Mouse (Mus musculus): Measurements from ENCODE around the gene Cfap97d2. TPM values are rescaled to one million over a fixed set of nuclear protein-coding genes. Genes with fewer than 3 reads are reported as not detected.

Gene Cfap97d2
- polyA plus RNA-seq, 1 experiment: 0.12 TPM

DNA sequence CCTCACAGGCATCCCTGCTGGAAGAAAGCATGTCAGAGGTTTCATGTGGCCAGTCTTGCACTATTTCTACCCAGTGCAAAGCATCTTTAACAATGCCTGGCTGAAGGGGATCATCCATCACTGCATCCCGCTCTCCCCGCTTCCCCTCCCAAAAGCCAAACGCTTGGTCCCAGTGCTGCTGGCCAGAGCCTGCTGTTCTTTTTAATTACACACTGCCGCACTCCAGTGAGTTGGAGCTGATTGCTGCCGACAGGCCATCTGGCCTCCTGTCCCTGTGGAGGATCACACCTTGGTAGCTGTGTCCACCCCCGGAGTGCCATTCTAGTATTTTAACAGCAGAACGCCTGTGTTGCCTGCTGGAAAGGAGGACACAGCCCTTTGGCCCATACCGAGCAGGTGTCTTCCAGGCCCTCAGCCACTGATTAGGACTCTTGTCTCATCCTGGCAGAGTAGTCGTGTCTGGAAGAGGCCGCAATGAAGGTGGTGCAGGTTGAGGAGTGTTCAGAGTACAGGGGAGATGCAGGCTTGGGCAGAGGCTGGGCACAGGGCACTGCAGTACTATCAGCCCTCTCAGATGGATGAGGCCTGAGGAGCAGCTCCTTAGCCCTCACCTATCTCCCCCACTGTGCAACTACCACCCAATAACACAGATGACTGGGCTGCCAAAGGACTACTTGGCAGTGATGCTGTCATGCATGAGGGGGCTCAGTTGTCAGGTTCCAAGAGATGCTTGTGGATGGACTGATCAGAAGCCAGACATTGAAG is 13.2 kb upstream of the Cfap97d2 start:
- no peaks in the 10 kb centered on the region for H3K36me3 ChIP-seq (ENCODE audit: control insufficient read depth, insufficient read depth, low read length)
- TF ChIP-seq CTCF (IDR thresholded peaks at IDR 0.05; ENCODE audit: extremely low read depth, insufficient read depth, insufficient read length, insufficient replicate concordance) (no peak), POLR2A (IDR thresholded peaks at IDR 0.05; ENCODE audit: low read depth, low read length) (no peak)
- H3K4me1 ChIP-seq (ENCODE audit: control insufficient read depth, insufficient read depth, insufficient read length): peaks cover 8% of the 10 kb centered on the region; the same call in 1 of the 2 replicates
- H3K27ac ChIP-seq (ENCODE audit: insufficient read depth, low read length): no peak overlapping the region
- 93% methylated on average over 10 of the region's 10 CpGs for WGBS
- no peak overlapping the region for H3K4me3 ChIP-seq (ENCODE audit: extremely low read depth, insufficient read depth, insufficient read length)
- no peaks in the 10 kb centered on the region for H3K27me3 ChIP-seq (ENCODE audit: control insufficient read depth, insufficient read depth, low read length)
- peak in 1 of 2 experiments; percentile 1 for DNase-seq (ENCODE audit: low read depth in 1 of 2, low spot score in 2 of 2)

DNA sequence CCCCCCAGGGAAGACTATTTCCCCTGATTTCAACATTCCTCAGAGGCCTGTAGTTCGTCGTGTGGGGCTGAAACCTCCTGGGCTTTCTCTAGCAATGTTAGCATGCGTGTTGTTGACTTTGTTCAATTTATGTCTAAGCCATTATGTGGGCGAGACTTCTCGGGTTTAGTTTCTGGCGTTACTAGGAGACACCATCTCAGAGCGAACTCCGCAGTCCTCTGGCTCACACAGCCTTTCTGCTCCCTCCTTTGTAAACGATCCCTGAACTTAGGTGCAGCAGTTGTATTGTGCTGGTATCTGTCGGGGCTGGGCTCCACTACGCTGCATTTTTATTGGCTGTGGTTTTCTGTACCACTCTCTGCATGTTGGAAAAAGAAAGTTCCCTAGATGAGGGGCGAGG is 11.0 kb upstream of the Cfap97d2 start:
- TF ChIP-seq CTCF (IDR thresholded peaks at IDR 0.05; ENCODE audit: extremely low read depth, insufficient read depth, insufficient read length, insufficient replicate concordance) (no peak), POLR2A (IDR thresholded peaks at IDR 0.05; ENCODE audit: low read depth, low read length) (no peak)
- DNase-seq (ENCODE audit: low read depth in 1 of 2, low spot score in 2 of 2): peak in 1 of 2 experiments; percentile 1

DNA sequence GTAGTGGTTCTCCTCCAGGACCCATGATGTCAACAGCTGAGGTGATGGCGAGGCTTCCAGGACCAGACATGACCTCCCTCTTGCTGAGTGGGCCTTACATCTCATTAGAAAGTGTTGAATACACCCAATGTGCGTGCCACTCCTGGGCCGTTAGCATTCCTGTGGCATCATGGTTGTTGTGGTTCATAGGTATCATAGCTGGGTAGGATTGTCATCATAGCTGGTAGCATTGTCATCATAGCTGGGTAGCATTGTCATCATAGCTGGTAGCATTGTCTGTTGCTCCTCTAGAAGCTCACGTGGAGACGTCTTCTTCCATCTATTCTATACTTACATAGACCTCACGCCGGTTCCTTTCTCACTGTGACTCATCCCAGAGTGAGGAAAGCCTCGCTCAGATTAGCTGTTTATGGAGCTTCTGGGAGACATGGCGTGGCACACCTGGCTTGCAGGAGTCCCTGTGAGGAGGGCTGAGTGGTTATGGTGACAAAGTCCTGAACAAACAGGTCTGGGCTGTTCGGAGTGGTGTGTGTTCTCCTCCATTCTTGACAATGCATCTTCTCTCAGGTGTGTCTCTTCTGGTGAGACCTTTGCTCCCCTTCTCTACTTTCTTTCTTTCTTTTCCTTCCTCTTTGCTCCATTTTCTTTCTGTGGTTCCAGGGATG is 10.4 kb upstream of the Cfap97d2 start:
- 91% methylated on average over 10 of the region's 10 CpGs for WGBS

More for the DNA sequence above, 11.0 kb upstream of the Cfap97d2 start:
- Histone ChIP-seq H3K4me1 (ENCODE audit: control insufficient read depth, insufficient read depth, insufficient read length) (no peaks in the 10 kb centered on the region), H3K36me3 (ENCODE audit: control insufficient read depth, insufficient read depth, low read length) (no peaks in the 10 kb centered on the region), H3K4me3 (ENCODE audit: extremely low read depth, insufficient read depth, insufficient read length) (no peak overlapping the region), H3K27ac (ENCODE audit: insufficient read depth, low read length) (no peak overlapping the region), H3K27me3 (ENCODE audit: control insufficient read depth, insufficient read depth, low read length) (no peaks in the 10 kb centered on the region)
- WGBS: 80% methylated on average over 12 of the region's 12 CpGs

DNA sequence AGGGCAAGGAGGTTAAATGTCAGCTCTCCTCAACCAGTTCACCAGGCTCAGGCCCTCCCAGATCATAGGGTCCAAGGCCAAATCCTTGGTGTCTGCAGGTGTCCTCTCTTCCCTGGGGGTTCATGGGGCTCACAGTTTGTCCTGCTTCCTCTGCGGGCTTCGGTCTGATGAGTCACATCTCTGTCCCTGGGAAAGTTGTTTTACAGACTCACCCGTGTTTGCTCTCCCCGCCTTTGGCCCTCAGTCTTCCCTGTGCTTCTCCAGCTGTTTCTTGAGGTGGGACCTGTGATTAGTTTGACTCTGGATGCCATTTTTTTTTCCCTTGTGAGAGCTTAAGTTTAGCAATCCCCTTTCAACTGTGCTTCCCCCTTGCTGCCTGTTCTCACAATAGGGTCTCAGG is 9.5 kb upstream of the Cfap97d2 start:
- no peaks in the 10 kb centered on the region for H3K27me3 ChIP-seq (ENCODE audit: control insufficient read depth, insufficient read depth, low read length)
- no peak overlapping the region for H3K27ac ChIP-seq (ENCODE audit: insufficient read depth, low read length)
- H3K4me3 ChIP-seq (ENCODE audit: extremely low read depth, insufficient read depth, insufficient read length): no peak overlapping the region
- DNase-seq (ENCODE audit: low read depth in 1 of 2, low spot score in 2 of 2): peak in 1 of 2 experiments; percentile 1
- WGBS: 69% methylated on average over 4 of the region's 4 CpGs
- TF ChIP-seq CTCF (IDR thresholded peaks at IDR 0.05; ENCODE audit: extremely low read depth, insufficient read depth, insufficient read length, insufficient replicate concordance): no peak
- TF ChIP-seq POLR2A (IDR thresholded peaks at IDR 0.05; ENCODE audit: low read depth, low read length): no peak
- H3K36me3 ChIP-seq (ENCODE audit: control insufficient read depth, insufficient read depth, low read length): no peaks in the 10 kb centered on the region
- no peaks in the 10 kb centered on the region for H3K4me1 ChIP-seq (ENCODE audit: control insufficient read depth, insufficient read depth, insufficient read length)

More for the DNA sequence above, 10.4 kb upstream of the Cfap97d2 start:
- no peaks in the 10 kb centered on the region for H3K27me3 ChIP-seq (ENCODE audit: control insufficient read depth, insufficient read depth, low read length)
- no peaks in the 10 kb centered on the region for H3K4me1 ChIP-seq (ENCODE audit: control insufficient read depth, insufficient read depth, insufficient read length)
- H3K36me3 ChIP-seq (ENCODE audit: control insufficient read depth, insufficient read depth, low read length): no peaks in the 10 kb centered on the region
- TF ChIP-seq POLR2A (IDR thresholded peaks at IDR 0.05; ENCODE audit: low read depth, low read length): no peak
- TF ChIP-seq CTCF (IDR thresholded peaks at IDR 0.05; ENCODE audit: extremely low read depth, insufficient read depth, insufficient read length, insufficient replicate concordance): no peak
- DNase-seq (ENCODE audit: low read depth in 1 of 2, low spot score in 2 of 2): peak in 1 of 2 experiments; percentile 1
- no peak overlapping the region for H3K4me3 ChIP-seq (ENCODE audit: extremely low read depth, insufficient read depth, insufficient read length)
- no peak overlapping the region for H3K27ac ChIP-seq (ENCODE audit: insufficient read depth, low read length)

DNA sequence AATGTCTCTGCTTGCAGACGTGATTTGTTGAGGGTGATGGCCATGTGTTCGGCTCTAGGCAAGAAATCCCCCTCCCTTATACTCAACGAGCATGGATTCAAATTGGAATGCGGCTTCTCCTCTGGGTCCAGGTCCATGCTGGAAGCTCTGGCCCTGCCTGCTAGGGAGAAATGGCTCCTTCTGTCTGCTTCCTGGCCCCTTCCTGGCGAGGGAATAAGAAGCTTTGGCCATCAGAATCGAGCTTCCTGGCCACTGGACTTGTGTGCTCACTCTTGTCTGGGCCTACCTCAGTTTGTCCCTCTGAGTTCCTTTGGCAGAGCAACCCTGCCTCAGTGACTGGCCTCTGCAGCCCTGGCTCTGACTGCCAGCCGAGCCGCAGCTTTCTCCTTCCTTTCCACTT is 8.5 kb upstream of the Cfap97d2 start:
- H3K27ac ChIP-seq (ENCODE audit: insufficient read depth, low read length): no peak overlapping the region
- H3K4me1 ChIP-seq (ENCODE audit: control insufficient read depth, insufficient read depth, insufficient read length): no peaks in the 10 kb centered on the region
- TF ChIP-seq POLR2A (IDR thresholded peaks at IDR 0.05; ENCODE audit: low read depth, low read length) (no peak), CTCF (IDR thresholded peaks at IDR 0.05; ENCODE audit: extremely low read depth, insufficient read depth, insufficient read length, insufficient replicate concordance) (no peak)
- DNase-seq (ENCODE audit: low read depth in 1 of 2, low spot score in 2 of 2): no peak
- no peaks in the 10 kb centered on the region for H3K36me3 ChIP-seq (ENCODE audit: control insufficient read depth, insufficient read depth, low read length)
- no peak overlapping the region for H3K4me3 ChIP-seq (ENCODE audit: extremely low read depth, insufficient read depth, insufficient read length)
- WGBS: 83% methylated on average over 8 of the region's 8 CpGs
- no peaks in the 10 kb centered on the region for H3K27me3 ChIP-seq (ENCODE audit: control insufficient read depth, insufficient read depth, low read length)

DNA sequence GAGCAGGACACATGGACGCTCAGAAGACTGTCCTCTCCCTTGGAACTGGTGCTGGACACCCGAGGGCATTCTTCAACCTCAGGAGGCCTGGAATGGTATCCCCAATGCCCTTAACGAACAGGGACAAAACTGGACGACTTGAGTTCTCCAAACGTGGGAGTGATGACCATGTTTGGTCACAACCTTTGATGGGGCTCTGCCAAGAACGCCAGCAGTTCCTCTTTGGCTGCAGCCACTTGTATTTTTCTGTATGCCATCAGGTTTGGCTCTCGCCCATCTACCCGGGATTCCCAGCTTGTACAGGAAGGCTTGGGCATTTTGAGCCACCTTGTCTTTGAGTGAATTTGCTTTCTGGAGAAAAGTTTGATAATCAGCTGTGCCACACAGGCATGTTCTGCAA is 8.0 kb upstream of the Cfap97d2 start:
- H3K4me3 ChIP-seq (ENCODE audit: extremely low read depth, insufficient read depth, insufficient read length): no peak overlapping the region
- no peaks in the 10 kb centered on the region for H3K27me3 ChIP-seq (ENCODE audit: control insufficient read depth, insufficient read depth, low read length)
- TF ChIP-seq POLR2A (IDR thresholded peaks at IDR 0.05; ENCODE audit: low read depth, low read length) (no peak), CTCF (IDR thresholded peaks at IDR 0.05; ENCODE audit: extremely low read depth, insufficient read depth, insufficient read length, insufficient replicate concordance) (no peak)
- H3K36me3 ChIP-seq (ENCODE audit: control insufficient read depth, insufficient read depth, low read length): no peaks in the 10 kb centered on the region
- no peaks in the 10 kb centered on the region for H3K4me1 ChIP-seq (ENCODE audit: control insufficient read depth, insufficient read depth, insufficient read length)
- no peak overlapping the region for H3K27ac ChIP-seq (ENCODE audit: insufficient read depth, low read length)
- WGBS: 38% methylated on average over 8 of the region's 8 CpGs
- peak in 1 of 2 experiments; percentile 3 for DNase-seq (ENCODE audit: low read depth in 1 of 2, low spot score in 2 of 2)

DNA sequence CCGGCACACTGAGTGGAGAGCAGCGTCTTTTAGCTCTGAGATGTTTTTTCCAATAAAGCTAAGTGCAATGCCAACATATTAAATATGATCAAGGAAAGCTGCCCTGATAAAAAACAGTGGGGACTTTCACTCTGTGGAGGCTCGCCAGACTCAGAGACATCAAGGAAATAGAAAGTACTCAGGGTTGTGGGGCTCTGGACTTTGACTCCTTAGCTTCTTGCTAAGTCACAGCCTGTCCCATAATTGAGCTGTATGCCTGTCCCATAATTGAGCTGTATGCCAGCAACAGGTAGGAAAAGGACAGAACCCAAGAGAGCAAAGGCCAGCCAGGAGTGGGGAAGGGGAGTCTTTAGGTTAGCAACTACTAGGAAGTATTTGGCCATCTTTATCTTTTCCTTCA is 7.4 kb upstream of the Cfap97d2 start:
- TF ChIP-seq CTCF (IDR thresholded peaks at IDR 0.05; ENCODE audit: extremely low read depth, insufficient read depth, insufficient read length, insufficient replicate concordance) (no peak), POLR2A (IDR thresholded peaks at IDR 0.05; ENCODE audit: low read depth, low read length) (no peak)
- no peak for DNase-seq (ENCODE audit: low read depth in 1 of 2, low spot score in 2 of 2)
- no peaks in the 10 kb centered on the region for H3K4me1 ChIP-seq (ENCODE audit: control insufficient read depth, insufficient read depth, insufficient read length)
- H3K27ac ChIP-seq (ENCODE audit: insufficient read depth, low read length): no peak overlapping the region
- 68% methylated on average over 3 of the region's 3 CpGs for WGBS
- H3K27me3 ChIP-seq (ENCODE audit: control insufficient read depth, insufficient read depth, low read length): no peaks in the 10 kb centered on the region
- H3K36me3 ChIP-seq (ENCODE audit: control insufficient read depth, insufficient read depth, low read length): no peaks in the 10 kb centered on the region
- H3K4me3 ChIP-seq (ENCODE audit: extremely low read depth, insufficient read depth, insufficient read length): no peak overlapping the region
